Mouse (Mus musculus) fibroblast of lung, adult 2 months (primary cell): ENCODE measurements around the gene Tspan10.

ENCODE experiments used
- DNase-seq: peaks from one replicate; pipeline ENCODE4 v3.0.0-alpha.2; 2011; ENCODE audit warnings: low read depth

The Tspan10 gene

GRCm38 (mm10) chr11:120455413-120455812, 13.0 kb downstream of the Tspan10 start:
- no peak for DNase-seq

DNA sequence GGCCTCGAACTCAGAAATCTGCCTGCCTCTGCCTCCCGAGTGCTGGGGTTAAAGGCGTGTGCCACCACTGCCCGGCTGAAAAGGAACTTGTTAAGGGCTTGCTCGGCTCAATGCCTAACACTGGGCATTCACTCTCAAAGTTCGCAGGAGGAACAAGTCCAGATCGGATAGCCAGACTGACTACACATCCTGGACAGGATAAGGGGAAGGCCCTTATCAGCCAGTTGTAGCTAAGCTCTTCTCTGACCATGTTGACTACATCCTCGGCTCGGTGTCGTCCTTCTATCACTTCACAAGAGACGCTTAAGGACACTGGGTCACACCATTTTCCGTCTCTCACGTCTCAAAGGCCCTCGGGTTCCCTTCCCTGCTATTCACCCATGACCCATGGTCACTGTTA, 14.9 kb downstream of the Tspan10 start:
- no peak for DNase-seq

DNA sequence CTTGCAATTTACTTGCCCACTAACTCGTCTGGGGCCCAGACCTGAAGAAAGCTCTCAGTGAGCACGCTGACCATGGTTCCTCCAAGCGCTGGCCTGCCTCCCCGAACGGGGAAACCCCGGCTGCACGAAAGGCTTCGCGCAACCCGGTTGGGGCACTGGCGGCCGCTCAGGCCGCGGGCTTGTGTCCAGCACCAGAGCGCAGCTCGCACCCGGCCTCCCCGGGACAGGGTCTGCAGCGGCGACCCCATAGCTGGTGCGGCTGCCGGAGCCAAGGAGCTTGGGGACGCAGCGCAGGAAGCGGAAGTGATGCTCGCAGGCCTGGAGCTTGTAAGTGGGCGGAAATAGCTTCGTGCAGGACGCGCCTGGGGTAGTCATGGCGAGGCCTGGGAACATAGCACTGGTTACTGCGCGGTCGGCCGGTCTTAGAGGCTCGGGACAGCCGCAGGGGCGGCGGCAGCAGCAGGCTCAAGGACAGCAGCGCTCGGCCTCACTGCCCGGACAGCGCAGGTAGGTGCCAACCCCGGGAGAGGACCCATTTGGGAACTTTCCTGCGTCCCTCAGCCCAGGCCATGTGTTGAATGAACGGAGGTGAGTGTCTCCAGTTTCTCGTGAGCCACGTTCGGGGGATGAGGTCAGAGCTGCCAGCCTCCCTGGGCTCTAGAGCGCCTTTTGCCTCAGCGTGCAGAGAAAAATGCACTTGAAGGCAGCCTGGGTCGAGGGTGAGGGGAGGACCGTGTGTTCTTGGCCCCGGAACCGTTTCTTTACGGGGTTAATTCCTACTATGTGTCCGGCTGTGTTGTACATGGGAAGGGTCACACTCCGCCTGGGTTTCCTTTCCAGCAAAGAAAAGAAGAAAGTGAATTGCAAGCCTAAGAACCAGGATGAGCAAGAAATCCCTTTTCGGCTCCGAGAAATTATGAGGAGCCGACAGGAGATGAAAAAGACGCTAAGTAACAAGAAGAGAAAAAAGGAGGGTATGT, 15.6 kb downstream of the Tspan10 start, which contains the start of the genes Oxld1 and Ccdc137:
TSS of gene Oxld1 (minus strand) at position 297 of the 980 bp plus-strand sequence.
TSS of gene Ccdc137 (plus strand) at position 344 of the 980 bp plus-strand sequence.
- DNase-seq, result peak; percentile 63

DNA sequence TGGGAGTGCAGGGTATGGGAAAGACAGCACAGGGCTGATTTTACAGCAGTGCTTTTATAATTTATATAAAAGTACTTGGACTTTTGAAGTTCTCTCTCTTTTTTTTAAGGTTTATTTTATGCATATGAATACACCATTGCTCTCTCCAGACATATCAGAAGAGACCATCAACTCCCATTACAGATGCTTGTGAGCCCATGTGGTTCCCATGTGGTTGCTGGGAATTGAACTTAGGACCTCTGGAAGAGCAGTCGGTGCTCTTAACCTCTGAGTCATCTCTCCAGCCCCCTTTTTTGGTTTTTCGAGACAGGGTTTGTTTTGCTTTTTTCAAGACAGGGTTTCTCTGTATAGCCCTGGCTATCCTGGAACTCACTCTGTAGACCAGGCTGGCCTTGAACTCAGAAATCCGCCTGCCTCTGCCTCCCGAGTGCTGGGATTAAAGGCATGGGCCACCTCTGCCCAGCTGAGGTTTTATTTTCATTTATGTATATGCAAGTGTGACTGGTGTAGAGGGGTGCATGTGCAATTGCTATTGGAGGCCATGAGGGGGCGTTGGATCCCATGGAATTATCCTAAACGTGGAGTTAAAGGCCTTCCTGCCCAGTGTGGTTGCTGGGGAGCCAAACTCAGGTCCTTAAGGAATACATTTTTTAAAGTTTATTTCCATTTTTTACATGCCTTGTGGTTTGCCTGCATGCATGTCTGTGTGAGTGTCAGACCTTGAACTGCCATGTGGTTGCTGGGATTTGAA, 16.6 kb downstream of the Tspan10 start:
- no peak for DNase-seq

GRCm38 (mm10) chr11:120463536-120463935, 21.1 kb downstream of the Tspan10 start:
- DNase-seq, result no peak

GRCm38 (mm10) chr11:120464365-120464764, 21.9 kb downstream of the Tspan10 start:
- no peak for DNase-seq

- peak; percentile 44 for DNase-seq
Measured at GRCm38 (mm10) chr11:120465521-120465920, 23.1 kb downstream of the Tspan10 start.

DNA sequence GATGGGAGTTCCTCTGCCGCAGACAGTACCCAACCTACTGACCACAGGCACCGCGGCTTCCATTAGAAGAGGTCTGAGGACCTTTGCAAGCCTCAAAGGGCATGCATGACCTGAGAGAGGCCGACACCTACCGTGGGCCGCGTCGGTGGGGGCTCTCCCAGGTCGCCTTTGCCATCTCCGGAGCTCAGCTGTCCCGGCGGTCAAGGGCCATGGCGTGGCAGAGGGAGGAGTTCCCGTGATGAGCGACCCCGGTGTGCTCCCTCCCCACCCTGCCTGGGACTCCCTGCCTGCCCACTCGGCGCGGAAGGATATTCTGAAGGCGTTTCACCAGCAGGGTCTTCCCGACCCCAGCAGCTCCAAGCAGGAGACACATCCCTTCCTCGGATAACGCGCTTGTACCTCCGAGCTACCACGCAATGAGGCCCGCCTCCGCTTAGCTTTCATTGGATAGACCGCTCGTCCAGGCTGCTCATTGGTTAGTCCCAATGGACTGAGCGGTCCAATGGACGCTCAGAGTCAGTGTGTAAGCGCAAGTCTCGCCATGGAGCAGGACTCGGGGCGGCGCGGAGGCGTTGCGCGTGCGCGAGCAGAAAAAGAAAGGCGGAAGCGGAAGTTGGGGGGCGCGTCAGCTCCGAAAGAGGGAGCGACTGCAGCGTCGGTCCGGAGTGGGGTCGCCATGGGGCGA, 24.7 kb downstream of the Tspan10 start, which contains the start of gene Arl16:
TSS of gene Arl16 (minus strand) at position 557 of the 685 bp plus-strand sequence.
- peak; percentile 97 for DNase-seq

DNA sequence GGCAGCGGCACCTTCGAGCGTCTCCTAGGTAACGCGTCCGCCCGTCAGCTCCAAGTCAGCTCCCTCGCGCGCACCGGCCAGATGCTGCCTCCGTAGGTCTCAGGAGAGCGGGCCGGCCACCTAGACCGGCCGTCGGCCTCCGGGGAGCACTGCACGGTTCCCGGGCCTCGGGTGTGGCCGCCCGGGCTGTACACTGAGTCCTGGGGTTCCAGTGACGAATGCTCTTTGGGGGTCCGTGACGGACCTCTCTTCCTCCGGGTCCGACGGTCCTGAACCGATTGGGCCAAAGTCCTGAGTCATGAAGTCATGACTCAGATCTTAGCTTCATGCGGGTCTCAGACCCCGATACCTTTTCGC, 25.3 kb downstream of the Tspan10 start:
- no peak for DNase-seq

DNA sequence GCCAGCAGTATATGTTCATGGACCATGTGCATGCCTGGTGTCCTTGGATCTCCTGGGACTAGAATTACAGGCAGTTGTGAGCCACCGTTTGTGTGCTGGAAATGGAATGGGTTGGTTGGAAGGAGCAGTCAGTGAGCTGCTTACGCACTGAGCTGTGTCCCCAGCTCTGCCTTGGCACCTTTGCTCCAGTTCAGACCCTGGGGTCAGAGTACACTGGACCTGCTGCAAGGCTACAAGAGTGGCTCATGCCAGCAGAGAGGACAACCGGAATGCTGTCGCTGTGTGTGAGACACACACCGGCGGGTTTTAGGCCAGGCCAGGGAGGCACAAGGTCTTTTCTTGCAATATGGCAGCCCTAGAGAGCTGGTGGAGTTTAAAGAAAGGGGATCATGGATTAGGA, 29.6 kb downstream of the Tspan10 start:
- DNase-seq, result no peak

GRCm38 (mm10) chr11:120483448-120483934, 41.0 kb downstream of the Tspan10 start:
- DNase-seq, result no peak

DNA sequence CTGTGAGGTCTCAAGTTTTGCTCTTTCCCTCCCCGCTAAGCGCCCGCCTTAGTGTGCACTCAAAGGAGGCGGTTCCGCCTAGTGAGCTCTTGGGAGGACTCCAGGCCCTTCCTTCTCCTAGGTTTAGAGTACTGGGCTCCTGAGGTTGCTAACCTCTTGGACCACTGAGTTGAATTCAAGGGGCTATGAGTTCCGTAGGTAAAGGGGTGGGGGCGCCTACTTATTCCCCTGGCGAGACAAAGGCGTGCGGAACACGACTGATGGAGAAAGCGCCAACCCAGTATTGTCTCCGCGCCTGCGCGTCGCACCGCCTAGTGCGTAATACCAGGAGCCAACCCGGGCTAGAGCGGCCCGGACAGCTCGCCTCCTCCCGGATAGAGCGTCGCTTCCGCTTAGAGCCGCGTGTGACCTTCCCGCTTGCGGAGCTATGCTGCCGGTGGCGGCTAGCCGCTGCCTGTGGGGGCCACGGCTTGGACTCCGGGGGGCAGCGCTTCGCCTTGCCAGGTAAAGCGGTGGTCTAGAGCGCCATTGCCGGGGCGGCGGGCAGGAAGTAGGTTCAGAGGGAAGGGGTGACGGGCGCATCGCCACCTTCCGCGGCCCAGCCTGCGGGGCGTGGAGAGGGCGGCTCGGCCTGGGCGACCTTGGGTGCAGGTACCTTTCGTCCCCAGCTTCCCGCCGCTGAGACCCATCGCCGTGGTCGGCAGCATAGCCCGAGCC, 42.0 kb downstream of the Tspan10 start, which contains the start of gene Mrpl12:
TSS of gene Mrpl12 (plus strand) at position 349 of the 717 bp plus-strand sequence.
- DNase-seq, result peak; percentile 79

- DNase-seq, result no peak
Measured at GRCm38 (mm10) chr11:120485251-120485650, 42.8 kb downstream of the Tspan10 start.

DNA sequence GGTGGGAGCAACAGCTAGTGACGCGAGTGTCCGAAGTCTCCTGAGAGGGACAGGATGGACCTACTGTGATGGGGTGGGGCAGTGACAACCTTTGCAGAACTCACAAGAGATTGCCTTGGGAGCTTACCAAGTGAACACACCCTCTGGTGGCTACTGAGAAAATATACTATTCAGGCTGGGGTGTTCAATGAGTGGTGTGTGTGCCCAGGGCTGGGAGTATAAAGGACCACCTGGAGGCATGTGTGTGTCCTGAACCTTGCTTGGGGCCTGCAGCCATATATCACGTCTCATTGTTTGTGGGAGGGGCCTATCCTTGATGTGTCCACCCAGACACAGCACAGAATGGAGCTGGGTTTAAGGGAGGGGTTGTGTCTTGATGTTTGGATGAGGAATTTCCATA, 46.1 kb downstream of the Tspan10 start:
- DNase-seq, result no peak

GRCm38 (mm10) chr11:120489054-120489761, 46.8 kb downstream of the Tspan10 start:
- peak; percentile 54 for DNase-seq

DNA sequence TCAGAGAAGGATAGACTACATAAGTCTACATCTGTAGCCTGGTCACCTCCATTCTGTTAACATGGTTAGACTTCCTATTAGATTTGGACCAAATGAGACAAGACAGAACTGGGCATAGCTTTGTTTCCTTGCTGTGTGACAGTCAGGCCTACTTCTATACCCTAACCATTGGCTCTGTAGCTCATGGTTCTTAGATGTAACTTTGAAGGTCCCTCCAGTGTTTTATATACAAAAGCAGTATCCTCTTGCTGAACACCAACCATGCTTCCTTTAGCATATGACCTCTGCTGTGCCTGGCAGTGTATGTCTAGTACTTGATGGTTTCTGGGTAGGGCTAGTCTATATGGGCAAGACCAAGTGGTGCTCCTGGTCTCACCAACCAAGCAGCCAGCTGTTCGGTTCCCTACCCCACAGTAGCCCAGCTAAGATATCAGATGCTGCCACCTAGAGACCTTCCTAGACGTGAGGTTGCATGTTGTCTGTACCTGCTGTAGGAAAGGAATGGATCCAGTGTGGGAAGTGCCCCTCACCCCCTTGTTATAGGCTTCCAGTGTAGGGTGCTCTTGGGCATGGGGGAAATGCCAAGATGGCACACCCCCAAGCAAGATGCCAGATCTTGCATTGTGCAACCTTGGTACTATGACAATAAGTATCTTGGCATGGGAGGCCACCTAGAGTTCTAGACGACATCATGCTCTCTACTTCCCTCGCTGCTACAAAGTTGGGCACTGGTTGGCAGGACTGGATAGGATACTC, 48.0 kb downstream of the Tspan10 start:
- no peak for DNase-seq

DNA sequence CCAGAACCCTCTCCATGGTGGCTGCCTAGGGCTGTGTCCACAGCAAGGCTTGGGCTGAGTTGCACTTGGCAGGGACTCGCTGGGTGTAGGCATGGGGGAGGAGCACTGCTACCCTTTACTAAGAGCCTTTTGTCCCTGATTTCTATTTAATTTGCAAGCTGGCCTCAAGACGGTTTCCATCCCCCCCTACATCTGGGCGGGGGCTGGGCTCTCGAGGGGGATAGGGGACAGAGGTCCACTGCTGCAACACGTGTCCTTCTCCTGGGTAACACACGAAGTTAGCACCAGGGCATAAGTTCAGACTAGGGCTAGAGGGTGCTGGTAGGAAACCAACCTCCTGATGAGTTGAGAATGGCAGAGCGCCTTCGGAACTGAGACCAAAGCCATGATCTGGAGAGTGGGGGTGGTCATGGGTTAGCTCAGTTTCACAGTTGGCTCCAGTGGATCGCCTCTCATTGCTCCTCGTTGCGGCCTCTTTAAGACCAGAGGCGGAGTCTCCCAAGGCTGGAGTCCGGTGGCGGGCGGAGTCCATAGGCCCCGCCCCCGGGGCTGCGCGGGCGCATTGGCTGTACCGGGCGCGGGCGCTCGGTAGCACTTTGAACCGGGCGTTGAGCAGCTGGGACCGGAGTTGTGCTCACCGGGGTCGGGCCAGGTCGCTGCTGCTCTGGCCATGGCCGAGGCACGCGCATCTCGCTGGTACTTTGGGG, 49.0 kb downstream of the Tspan10 start, which contains the start of gene Slc25a10:
TSS of gene Slc25a10 (plus strand) at position 524 of the 707 bp plus-strand sequence.
- DNase-seq, result peak; percentile 61

DNA sequence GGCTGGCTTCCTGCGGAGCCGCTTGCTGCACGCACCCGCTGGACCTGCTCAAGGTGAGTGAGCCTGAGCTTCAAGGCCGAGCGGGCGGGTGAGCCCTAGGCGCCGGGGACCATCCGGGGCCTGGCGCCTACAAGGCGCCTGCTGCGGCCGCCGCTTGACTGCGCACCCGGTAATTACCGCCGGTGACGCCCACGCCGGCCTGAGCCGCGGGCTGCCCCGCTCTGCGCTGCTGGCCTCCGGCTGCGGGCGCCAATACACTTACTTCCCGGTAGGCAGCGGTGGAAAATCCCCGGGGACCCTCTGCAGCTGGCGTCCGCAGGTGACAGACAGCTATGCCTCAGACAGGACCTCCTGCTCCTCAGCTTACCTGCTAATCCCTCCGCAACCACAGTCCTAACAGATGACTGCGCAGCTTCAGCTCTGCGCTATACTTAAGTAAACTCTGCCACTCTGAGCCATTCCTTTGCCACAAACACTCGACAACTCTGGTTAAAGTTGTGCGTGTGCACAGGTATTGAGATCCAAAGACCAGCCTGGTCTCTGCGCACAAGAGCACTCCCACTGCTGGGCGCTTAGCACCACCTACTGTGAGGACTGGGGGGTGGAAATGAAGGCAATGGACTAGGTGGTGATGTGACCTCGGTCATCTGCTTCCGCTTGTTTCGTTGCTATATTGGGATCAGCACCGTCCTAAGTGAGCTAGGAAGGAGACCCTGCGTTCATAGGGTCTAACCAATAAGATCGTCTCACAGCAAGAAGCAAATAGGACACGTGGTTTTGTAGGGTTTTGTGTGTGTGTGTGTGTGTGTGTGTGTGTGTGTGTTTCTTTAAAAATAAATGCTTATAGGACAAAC, 49.8 kb downstream of the Tspan10 start:
- no peak for DNase-seq
